Mouse (Mus musculus) A20 (cell line): ENCODE measurements around the gene Dbnl.
A peak's percentile ranks its signal among the peaks of the same experiment; 100 is the strongest.

Experiments
- DNase-seq: peaks from one replicate; pipeline ENCODE4 v3.0.0-alpha.2; 2011; ENCODE audit warnings: low read depth, low spot score

The Dbnl gene

DNA sequence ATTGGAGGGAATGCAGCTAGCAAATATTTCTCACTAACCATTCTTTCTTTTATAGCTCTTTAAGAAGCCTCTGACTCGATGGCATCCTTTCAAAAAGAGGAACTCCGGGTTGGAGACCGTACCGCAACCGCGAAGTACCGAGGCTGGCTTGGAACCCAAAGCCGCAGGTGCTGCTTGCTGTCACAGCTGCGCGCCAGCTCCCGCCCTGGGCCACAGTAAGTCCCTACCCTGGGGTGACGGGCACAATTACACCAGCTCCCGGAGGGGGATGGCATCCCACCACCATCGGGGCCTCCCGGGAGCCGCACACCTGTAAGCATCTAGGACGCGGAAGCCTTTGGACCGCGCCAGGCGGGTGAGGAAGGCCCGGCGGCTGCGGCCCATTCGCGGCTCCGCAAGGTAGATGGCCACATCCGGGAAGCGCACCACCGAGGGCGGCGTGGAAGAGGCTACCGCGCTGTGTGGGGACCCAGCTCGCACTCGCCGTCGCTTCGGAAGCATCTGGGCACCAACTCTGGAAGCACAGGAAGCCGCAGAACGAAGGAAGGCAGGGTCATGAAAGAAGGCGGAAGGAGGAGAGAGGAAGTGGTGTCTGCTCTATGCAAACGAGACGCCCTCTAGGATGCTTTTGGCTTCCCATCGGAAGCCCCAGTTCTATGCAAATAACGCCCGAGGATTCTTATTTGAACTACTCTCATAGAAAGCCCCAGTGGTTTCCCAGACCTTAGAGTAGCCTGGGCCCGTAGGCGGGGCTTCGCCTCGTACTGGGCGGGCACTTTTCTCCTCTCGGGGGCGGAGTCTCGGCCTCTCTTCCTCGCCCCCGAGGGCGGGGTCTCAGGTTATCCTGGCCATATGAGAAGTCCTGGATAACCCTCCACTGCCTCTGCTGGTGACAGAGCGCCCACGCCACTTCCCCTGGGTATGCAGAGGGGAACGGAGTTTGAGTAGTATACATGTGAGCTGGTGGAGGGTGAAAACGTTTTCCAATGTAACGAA is 49.3 kb downstream of the Dbnl start, which contains the start of gene Polm:
Gene Polm, minus strand, starts transcription at position 766 of the 996 bp plus-strand sequence.
- DNase-seq = peak; percentile 95

DNA sequence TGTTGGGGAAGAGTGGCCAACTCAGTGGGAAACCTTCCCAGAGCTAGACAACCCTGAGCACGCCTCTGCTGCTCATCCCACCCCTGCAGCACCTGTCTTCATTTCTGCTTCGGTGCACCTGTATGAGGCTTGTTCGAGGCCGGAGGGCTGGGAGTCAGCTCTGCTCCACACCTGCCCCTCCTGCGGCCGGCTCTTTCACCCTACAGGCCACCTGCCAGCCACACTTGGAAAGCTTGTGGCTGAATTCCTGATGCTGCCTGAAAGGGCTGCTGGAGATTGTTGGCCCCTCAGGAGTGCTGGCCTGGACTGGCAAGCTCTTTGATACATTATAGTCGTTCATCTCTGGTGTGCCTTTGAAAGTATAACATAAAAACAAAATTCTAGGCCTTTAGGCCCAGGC is 52.1 kb downstream of the Dbnl start:
- DNase-seq = no peak

DNA sequence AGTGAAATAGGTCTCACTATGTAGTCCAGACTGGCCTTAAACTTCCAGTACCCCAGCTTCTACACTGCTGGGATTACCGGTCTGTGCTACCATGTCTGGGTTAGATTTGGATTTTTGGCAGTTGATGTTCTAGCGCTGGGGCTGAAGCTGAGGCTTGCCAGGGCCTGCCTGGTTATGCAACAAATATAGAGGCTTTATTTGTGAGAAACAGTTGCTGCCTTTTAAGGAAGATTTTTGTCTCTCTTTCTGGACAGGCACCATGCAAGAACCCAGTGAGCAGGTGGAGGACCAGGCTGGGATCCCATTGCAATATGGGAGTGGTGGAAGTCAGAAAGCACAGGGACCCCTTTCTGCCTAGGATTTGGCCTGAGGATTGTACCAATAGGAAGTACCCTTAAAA is 53.5 kb downstream of the Dbnl start:
- no peak for DNase-seq

DNA sequence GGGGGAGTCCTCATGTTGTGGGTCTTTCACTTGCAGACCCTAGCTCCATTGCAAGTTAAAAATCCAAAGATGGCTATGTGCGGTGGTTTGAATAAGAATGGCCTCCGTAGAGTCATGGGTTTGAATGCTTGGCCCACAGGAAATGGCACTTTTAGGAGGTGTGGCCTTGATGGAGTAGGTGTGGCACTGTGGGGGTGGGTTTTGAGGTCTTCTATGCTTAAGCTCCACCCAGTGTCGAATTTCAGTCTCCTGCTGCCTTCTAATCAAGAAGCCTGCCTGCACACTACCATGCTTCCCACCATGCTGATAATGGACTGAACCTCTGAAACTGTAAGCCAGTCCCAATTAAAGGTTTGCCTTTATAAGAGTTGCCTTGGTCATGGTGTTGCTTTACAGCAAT is 54.8 kb downstream of the Dbnl start:
- DNase-seq = no peak

GRCm38 (mm10) chr11:5846639-5847345 is 58.5 kb downstream of the Dbnl start:
- DNase-seq = no peak

DNA sequence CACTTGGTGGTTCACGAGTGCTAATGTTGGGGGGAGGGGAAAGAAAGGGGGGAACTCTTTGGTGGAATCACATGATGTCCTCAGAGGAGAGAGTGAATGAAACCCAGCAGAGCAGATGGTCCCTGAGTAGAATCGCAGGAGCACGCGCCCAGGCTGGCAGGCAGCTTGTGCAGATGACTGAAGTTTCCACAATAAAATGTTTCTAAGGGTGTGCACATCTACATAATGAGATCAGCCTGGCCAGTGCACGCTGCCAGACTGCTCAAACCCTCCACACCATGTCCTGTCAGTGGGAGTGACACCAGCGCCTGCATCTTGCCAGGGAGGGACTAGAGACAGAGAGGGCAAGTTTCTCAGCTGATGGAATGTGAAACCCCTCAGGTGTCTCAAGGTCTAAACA is 60.5 kb downstream of the Dbnl start:
- no peak for DNase-seq

DNA sequence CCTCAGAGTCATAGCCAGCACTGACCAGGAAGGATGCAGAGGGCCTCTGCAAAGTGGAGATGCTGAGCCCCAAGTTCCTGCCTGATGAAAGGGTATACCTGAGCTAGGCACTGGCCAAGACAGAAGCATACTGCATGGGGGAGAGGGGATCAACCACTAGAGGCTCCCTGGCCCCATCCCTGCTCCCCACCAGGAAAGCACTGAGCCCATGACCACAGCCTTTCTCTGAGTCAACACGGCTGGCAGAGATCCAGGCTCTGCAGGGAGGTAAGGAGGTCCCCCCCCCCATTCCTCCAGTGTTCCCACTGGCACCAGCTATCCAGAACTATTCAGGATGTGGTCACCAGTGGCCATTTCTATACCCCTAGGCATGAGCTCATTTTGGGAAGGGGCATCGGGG is 61.0 kb downstream of the Dbnl start:
- no peak for DNase-seq

DNA sequence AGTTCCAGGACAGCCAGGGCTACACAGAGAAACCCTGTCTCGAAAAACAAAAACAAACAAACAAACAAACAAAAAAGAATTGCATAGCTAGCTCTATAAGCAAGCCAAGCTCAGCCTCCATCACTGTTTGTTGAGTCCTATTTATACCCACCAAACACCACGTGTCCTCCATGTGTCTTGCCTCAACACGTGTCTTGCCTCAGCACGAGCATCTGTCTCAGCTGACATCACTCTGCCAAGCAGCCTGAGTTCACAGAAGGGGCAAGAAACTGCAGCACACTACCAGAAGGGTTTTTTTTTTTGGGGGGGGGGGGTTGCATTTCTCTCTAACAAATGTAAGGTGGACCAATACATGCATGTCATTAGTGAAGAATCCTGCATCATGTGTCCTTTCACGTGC is 62.2 kb downstream of the Dbnl start:
- no peak for DNase-seq
